Mouse (Mus musculus) heart, postnatal 36 days (tissue): ENCODE results near the gene Olfr714. TPM values are rescaled to one million over a fixed set of nuclear protein-coding genes. Genes with fewer than 3 reads are reported as not detected.
"Not testable (repeated sequence)": the region's sequence is repeated elsewhere in the genome, so short reads cannot be mapped to it uniquely, and the experiment has no call there.

Source experiments
- DNase-seq, 2 experiments: peaks; one replicate each; pipeline ENCODE4 v3.0.0; 2021 to 2022
- intact Hi-C: fragments of 180-260 bp; cut with DNase I; formaldehyde crosslinking; loops from one replicate; pipeline ENCODE4 v1.15.1; 2025
- total RNA-seq, 2 experiments: library from RNA; stranded (reverse); gene quantifications; 2 replicates each; pipeline ENCODE4 v1.2.3; 2021

Gene Olfr714
- total RNA-seq, result not detected

GRCm38 (mm10) chr7:107070681-107071080, at the start of gene Olfr714:
TSS of gene Olfr714 (plus strand) at chr7:107070981.
- intact Hi-C loops, result no loop called here
- DNase-seq, result no peak

GRCm38 (mm10) chr7:107030874-107031273, 39.9 kb upstream of the Olfr714 start, which contains the start of gene Olfr713:
TSS of gene Olfr713 (plus strand) at chr7:107031174.
- no peak for DNase-seq

GRCm38 (mm10) chr7:107039934-107040563, 30.7 kb upstream of the Olfr714 start:
- intact Hi-C loops, result loop anchor here (5.0 kb wide), 1 partner anchor 1223 kb away; no protein-coding TSS in a partner anchor
- no peak for DNase-seq

More at GRCm38 (mm10) chr7:107030874-107031273, 39.9 kb upstream of the Olfr714 start, which contains the start of gene Olfr713:
- intact Hi-C loops, result no loop called here

GRCm38 (mm10) chr7:107043136-107043535, 27.6 kb upstream of the Olfr714 start:
- DNase-seq, result no peak

GRCm38 (mm10) chr7:107044407-107044806, 26.4 kb upstream of the Olfr714 start:
- DNase-seq, result no peak
- intact Hi-C loops, result loop anchor here (5.0 kb wide), 1 partner anchor 1227 kb away; no protein-coding TSS in a partner anchor

More at GRCm38 (mm10) chr7:107043136-107043535, 27.6 kb upstream of the Olfr714 start:
- intact Hi-C loops, result loop anchor here (5.0 kb wide), 1 partner anchor 1226 kb away; no protein-coding TSS in a partner anchor

GRCm38 (mm10) chr7:107045833-107046232, 24.9 kb upstream of the Olfr714 start:
- intact Hi-C loops, result no loop called here
- peak; percentile 11 to 20 for DNase-seq

GRCm38 (mm10) chr7:107047578-107047977, 23.2 kb upstream of the Olfr714 start:
- no peak for DNase-seq
- intact Hi-C loops, result no loop called here

- intact Hi-C loops, result no loop called here
- no peak for DNase-seq
Observed at GRCm38 (mm10) chr7:107092920-107093319, 22.1 kb downstream of the Olfr714 start, which contains the start of gene Olfr17. TSS of gene Olfr17 (plus strand) at chr7:107093220.

- intact Hi-C loops, DNase-seq: not testable (repeated sequence)
Observed at GRCm38 (mm10) chr7:107110269-107110668, 39.5 kb downstream of the Olfr714 start, which contains the start of gene Olfr715b. TSS of gene Olfr715b (minus strand) at chr7:107110369.

Other genes with a start within 250 kb of the Olfr714 start
- gene Olfr702, start 237.1 kb upstream of the Olfr714 start, total RNA-seq, result not detected
- gene Olfr703, start 227.6 kb upstream of the Olfr714 start, total RNA-seq, result not detected
- not detected for gene Olfr704, start 207.8 kb upstream of the Olfr714 start, total RNA-seq
- not detected for gene Olfr705, start 194.1 kb upstream of the Olfr714 start, total RNA-seq
- not detected for gene Olfr706, start 182.8 kb upstream of the Olfr714 start, total RNA-seq
- not detected for gene Olfr707, start 169.7 kb upstream of the Olfr714 start, total RNA-seq
- gene Olfr1532-ps1, start 163.0 kb upstream of the Olfr714 start, total RNA-seq, result not detected
- not detected for gene Olfr709-ps1, start 138.8 kb upstream of the Olfr714 start, total RNA-seq
- not detected for gene Olfr710, start 122.7 kb upstream of the Olfr714 start, total RNA-seq
- not detected for gene Olfr6, start 107.0 kb upstream of the Olfr714 start, total RNA-seq
- not detected for gene Olfr711, start 95.5 kb upstream of the Olfr714 start, total RNA-seq
- not detected for gene Olfr2, start 64.9 kb upstream of the Olfr714 start, total RNA-seq
- gene Olfr713, start 39.8 kb upstream of the Olfr714 start, total RNA-seq, result not detected
- gene Olfr17, start 22.2 kb downstream of the Olfr714 start, total RNA-seq, result not detected
- not detected for gene Olfr715b, start 39.4 kb downstream of the Olfr714 start, total RNA-seq
- not detected for gene Olfr715, start 60.1 kb downstream of the Olfr714 start, total RNA-seq
- not detected for gene Olfr716, start 67.3 kb downstream of the Olfr714 start, total RNA-seq
- gene Nlrp14, start 96.0 kb downstream of the Olfr714 start, total RNA-seq, result not detected
- not detected for gene Rbmxl2, start 138.5 kb downstream of the Olfr714 start, total RNA-seq